Mouse (Mus musculus): ENCODE data around the gene Slc1a5. TPM values are rescaled to one million over a fixed set of nuclear protein-coding genes. Genes with fewer than 3 reads are reported as not detected.

Gene Slc1a5
- total and polyA plus RNA-seq, 2 experiments from 2014 or later, result 28.1 to 81.4 TPM

DNA sequence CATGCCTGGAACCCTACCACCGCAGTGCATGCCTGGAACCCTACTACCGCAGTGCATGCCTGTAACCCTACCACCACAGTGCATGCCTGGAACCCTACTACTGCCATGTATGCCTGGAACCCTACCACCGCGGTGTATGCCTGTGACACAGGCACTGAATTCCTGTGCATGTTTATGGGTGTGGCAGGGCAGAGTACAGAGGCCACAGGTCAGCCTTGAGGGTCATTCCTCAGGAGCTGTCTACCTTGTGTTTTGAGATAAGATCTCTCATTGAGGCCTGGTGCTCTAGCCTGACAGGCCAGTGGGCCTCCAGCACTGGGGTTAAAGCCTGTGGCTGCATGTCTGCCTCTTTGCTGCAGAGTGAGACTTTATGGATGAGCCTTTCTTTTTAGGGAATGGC lies 35.8 kb upstream of the Slc1a5 start:
- Histone ChIP-seq H3K4me2 (ENCODE audit: low read depth, low read length) (no peak overlapping the region), H3K27ac (ENCODE audit: low read depth) (no peak overlapping the region), H3K27me3 (ENCODE audit: control insufficient read depth, insufficient read depth, low read length) (no peaks in the 10 kb centered on the region), H3K4me3 (ENCODE audit: low read depth, low read length) (no peak overlapping the region), H3K9ac (replicated peaks; ENCODE audit: low read depth, low read length) (no peak overlapping the region), H3K4me1 (ENCODE audit: control insufficient read depth, insufficient read depth) (no peaks in the 10 kb centered on the region), H3K9me3 (replicated peaks; ENCODE audit: control insufficient read depth, low read length) (no peaks in the 10 kb centered on the region), H3K36me3 (replicated peaks; ENCODE audit: control insufficient read depth, insufficient read depth, low read length) (peaks cover 54% of the 10 kb centered on the region)
- ATAC-seq (ENCODE audit: insufficient read depth, low read depth) (no peak), DNase-seq (ENCODE audit: low spot score) (no peak)
- TF ChIP-seq EP300 (IDR thresholded peaks at IDR 0.05; ENCODE audit: low read depth), result no peak
- no peak for TF ChIP-seq CTCF (IDR thresholded peaks at IDR 0.05; ENCODE audit: low read depth)
- WGBS, result 94% methylated on average over 4 of the region's 4 CpGs

DNA sequence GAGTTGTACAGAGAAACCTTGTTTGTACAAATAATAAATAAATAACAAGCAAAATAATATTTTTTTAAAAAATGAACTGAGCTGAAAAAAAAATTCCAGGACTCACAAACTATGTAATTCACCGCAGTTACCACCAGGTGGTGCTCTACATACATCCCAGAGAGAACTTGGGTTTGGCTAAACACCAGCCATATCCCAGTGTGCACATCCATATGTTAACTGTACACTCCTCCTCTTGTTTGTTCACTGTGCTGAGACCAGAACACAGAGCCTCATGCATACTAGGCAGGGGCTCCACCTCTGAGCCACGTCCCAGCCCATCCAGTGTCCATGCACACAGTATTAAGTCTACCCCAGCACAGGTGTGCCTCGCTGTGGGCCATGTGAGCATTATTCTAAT lies 35.0 kb upstream of the Slc1a5 start:
- peak; percentile 45; the same call in 1 of the 2 replicates for ATAC-seq (ENCODE audit: insufficient read depth, low read depth)
- TF ChIP-seq EP300 (IDR thresholded peaks at IDR 0.05; ENCODE audit: low read depth) (no peak), CTCF (IDR thresholded peaks at IDR 0.05; ENCODE audit: low read depth) (peak; percentile 84)
- 57% methylated on average over 3 of the region's 3 CpGs for WGBS

GRCm38 (mm10) chr7:16747656-16748055 lies 33.5 kb upstream of the Slc1a5 start:
- Histone ChIP-seq H3K9me3 (replicated peaks; ENCODE audit: control insufficient read depth, low read length) (no peaks in the 10 kb centered on the region), H3K9ac (replicated peaks; ENCODE audit: low read depth, low read length) (no peak overlapping the region), H3K4me1 (ENCODE audit: control insufficient read depth, insufficient read depth) (no peaks in the 10 kb centered on the region), H3K36me3 (replicated peaks; ENCODE audit: control insufficient read depth, insufficient read depth, low read length) (peaks cover 50% of the 10 kb centered on the region), H3K4me3 (ENCODE audit: low read depth, low read length) (no peak overlapping the region), H3K4me2 (ENCODE audit: low read depth, low read length) (no peak overlapping the region), H3K27ac (ENCODE audit: low read depth) (no peak overlapping the region), H3K27me3 (ENCODE audit: control insufficient read depth, insufficient read depth, low read length) (no peaks in the 10 kb centered on the region)
- no peak for DNase-seq (ENCODE audit: low spot score)
- WGBS, result 86% methylated on average over 6 of the region's 6 CpGs
- no peak for TF ChIP-seq EP300 (IDR thresholded peaks at IDR 0.05; ENCODE audit: low read depth)
- no peak for TF ChIP-seq CTCF (IDR thresholded peaks at IDR 0.05; ENCODE audit: low read depth)
- no peak for ATAC-seq (ENCODE audit: insufficient read depth, low read depth)

More for the DNA sequence above, 35.0 kb upstream of the Slc1a5 start:
- H3K27me3 ChIP-seq (ENCODE audit: control insufficient read depth, insufficient read depth, low read length), result no peaks in the 10 kb centered on the region
- H3K4me3 ChIP-seq (ENCODE audit: low read depth, low read length), result no peak overlapping the region
- peaks cover 54% of the 10 kb centered on the region for H3K36me3 ChIP-seq (replicated peaks; ENCODE audit: control insufficient read depth, insufficient read depth, low read length)
- H3K4me2 ChIP-seq (ENCODE audit: low read depth, low read length), result no peak overlapping the region
- no peaks in the 10 kb centered on the region for H3K9me3 ChIP-seq (replicated peaks; ENCODE audit: control insufficient read depth, low read length)
- peak; percentile 43 for DNase-seq (ENCODE audit: low spot score)
- no peak overlapping the region for H3K9ac ChIP-seq (replicated peaks; ENCODE audit: low read depth, low read length)
- no peak overlapping the region for H3K27ac ChIP-seq (ENCODE audit: low read depth)
- H3K4me1 ChIP-seq (ENCODE audit: control insufficient read depth, insufficient read depth), result no peaks in the 10 kb centered on the region

DNA sequence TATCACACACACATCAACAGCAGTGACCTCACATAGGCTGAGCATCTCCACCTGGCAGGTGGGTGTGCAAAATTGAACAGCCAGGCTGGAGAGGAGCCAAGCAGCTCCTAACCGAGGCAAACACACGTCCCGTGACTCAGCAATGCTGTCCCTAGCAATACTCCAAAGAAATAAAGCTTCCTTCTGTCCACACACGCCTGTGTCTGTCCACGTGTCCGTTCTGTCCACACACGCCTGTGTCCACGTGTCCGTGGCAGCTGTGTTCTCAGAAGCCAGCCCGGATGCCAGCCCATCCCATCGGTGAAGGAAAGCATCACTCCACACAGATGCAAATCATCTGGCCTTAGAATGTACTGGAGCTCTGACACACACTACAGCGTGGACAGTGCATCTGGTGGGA lies 29.1 kb upstream of the Slc1a5 start:
- no peak for TF ChIP-seq CTCF (IDR thresholded peaks at IDR 0.05; ENCODE audit: low read depth)
- TF ChIP-seq EP300 (IDR thresholded peaks at IDR 0.05; ENCODE audit: low read depth), result no peak
- no peak overlapping the region for H3K4me2 ChIP-seq (ENCODE audit: low read depth, low read length)
- no peaks in the 10 kb centered on the region for H3K9me3 ChIP-seq (replicated peaks; ENCODE audit: control insufficient read depth, low read length)
- H3K27ac ChIP-seq (ENCODE audit: low read depth), result no peak overlapping the region
- H3K9ac ChIP-seq (replicated peaks; ENCODE audit: low read depth, low read length), result no peak overlapping the region
- peaks cover 29% of the 10 kb centered on the region for H3K36me3 ChIP-seq (replicated peaks; ENCODE audit: control insufficient read depth, insufficient read depth, low read length)
- 80% methylated on average over 12 of the region's 12 CpGs for WGBS
- ATAC-seq (ENCODE audit: insufficient read depth, low read depth) (no peak), DNase-seq (ENCODE audit: low spot score) (no peak)
- H3K4me1 ChIP-seq (ENCODE audit: control insufficient read depth, insufficient read depth), result 0 out of 2 replicates have a peak, but pooled peaks cover 7% of the 10 kb centered on the region
- no peaks in the 10 kb centered on the region for H3K27me3 ChIP-seq (ENCODE audit: control insufficient read depth, insufficient read depth, low read length)
- H3K4me3 ChIP-seq (ENCODE audit: low read depth, low read length), result no peak overlapping the region

- H3K27me3 ChIP-seq (ENCODE audit: control insufficient read depth, insufficient read depth, low read length), result no peaks in the 10 kb centered on the region
- H3K4me1 ChIP-seq (ENCODE audit: control insufficient read depth, insufficient read depth), result peaks cover 7% of the 10 kb centered on the region; the same call in 1 of the 2 replicates
- peak; percentile 63 for ATAC-seq (ENCODE audit: insufficient read depth, low read depth)
- peak; percentile 57 for DNase-seq (ENCODE audit: low spot score)
- H3K36me3 ChIP-seq (replicated peaks; ENCODE audit: control insufficient read depth, insufficient read depth, low read length), result no peaks in the 10 kb centered on the region
- H3K4me3 ChIP-seq (ENCODE audit: low read depth, low read length), result no peak overlapping the region
- H3K9ac ChIP-seq (replicated peaks; ENCODE audit: low read depth, low read length), result no peak overlapping the region
- no peak overlapping the region for H3K4me2 ChIP-seq (ENCODE audit: low read depth, low read length)
- H3K27ac ChIP-seq (ENCODE audit: low read depth), result peak overlapping the region; percentile 65
- no peak for TF ChIP-seq CTCF (IDR thresholded peaks at IDR 0.05; ENCODE audit: low read depth)
- peak; percentile 77; the same call in 1 of the 2 replicates for TF ChIP-seq EP300 (IDR thresholded peaks at IDR 0.05; ENCODE audit: low read depth)
- no peaks in the 10 kb centered on the region for H3K9me3 ChIP-seq (replicated peaks; ENCODE audit: control insufficient read depth, low read length)
- 32% methylated on average over 17 of the region's 17 CpGs for WGBS
These were observed 25.6 kb upstream of the Slc1a5 start for GRCm38 (mm10) chr7:16755362-16756017.

All from heart, postnatal 0 days (tissue).